Mouse (Mus musculus) limb, embryonic 11.5 days (tissue): ENCODE results near the gene Ndufa10. TPM values are rescaled to one million over a fixed set of nuclear protein-coding genes. Genes with fewer than 3 reads are reported as not detected.
A peak's percentile ranks its signal among the peaks of the same experiment; 100 is the strongest.
"Not testable (repeated sequence)": the region's sequence is repeated elsewhere in the genome, so short reads cannot be mapped to it uniquely, and the experiment has no call there.

Source experiments
- ATAC-seq: fragments of 200-750 bp; cut with Nextera tagmentation; 2 replicates; pipeline ENCODE4 v1.8.0; 2017; ENCODE audit warnings: low read depth; ENCODE audit not compliant: insufficient number of reproducible peaks, low FRiP score, low TSS enrichment
- DNase-seq: peaks from one replicate; pipeline ENCODE4 v3.0.0-alpha.2; 2015; ENCODE audit warnings: low spot score
- H3K27ac ChIP-seq: fragments of 300-500 bp; sonication (generic); replicated peaks from 2 replicates; pipeline ENCODE4 v1.5.1; 2014; ENCODE audit warnings: low read depth, mild to moderate bottlenecking, low read length
- H3K27me3 ChIP-seq: fragments of 300-500 bp; sonication (generic); 2 replicates; pipeline ENCODE4 v1.6.1; 2014; ENCODE audit warnings: mild to moderate bottlenecking, low read length, mixed read lengths; ENCODE audit not compliant: control insufficient read depth, insufficient read depth
- H3K36me3 ChIP-seq: fragments of 300-500 bp; sonication (generic); 2 replicates; pipeline ENCODE4 v1.6.1; 2014; ENCODE audit warnings: mild to moderate bottlenecking, low read length, moderate library complexity, mixed read lengths; ENCODE audit not compliant: control insufficient read depth, insufficient read depth
- H3K4me1 ChIP-seq: fragments of 300-500 bp; sonication (generic); 2 replicates; pipeline ENCODE4 v1.6.1; 2014; ENCODE audit warnings: low read length, mixed read lengths; ENCODE audit not compliant: control insufficient read depth, insufficient read depth
- H3K4me2 ChIP-seq: fragments of 300-500 bp; sonication (generic); 2 replicates; pipeline ENCODE4 v1.6.1; 2014; ENCODE audit warnings: low read depth, mild to moderate bottlenecking, moderate library complexity; ENCODE audit not compliant: severe bottlenecking
- H3K4me3 ChIP-seq: fragments of 300-500 bp; sonication (generic); 2 replicates; pipeline ENCODE4 v1.5.1; 2014; ENCODE audit warnings: low read depth, low read length
- H3K9ac ChIP-seq: fragments of 300-500 bp; sonication (generic); 2 replicates; pipeline ENCODE4 v1.6.1; 2014; ENCODE audit warnings: mild to moderate bottlenecking, low read length
- H3K9me3 ChIP-seq: fragments of 300-500 bp; sonication (generic); 2 replicates; pipeline ENCODE4 v1.6.1; 2016; ENCODE audit warnings: low read length; ENCODE audit not compliant: control insufficient read depth
- WGBS: fragments of 180-500 bp; shearing (Covaris S2); extraction: QIAGEN DNeasy Blood & Tissue Kit; methylation state at CpG from one replicate; pipeline ENCODE4 v1.1.7; 2014; 5-methylcytosine and 5-hydroxymethylcytosine counted together
- polyA plus RNA-seq: library from polyadenylated mRNA; unstranded; fragments of >200 nt; fragmentation: Nextera tagmentation; extraction: Ambion mirVana; gene quantifications from 2 replicates; pipeline ENCODE4 v1.2.1, GENCODE M21; 2014

The Ndufa10 gene
- polyA plus RNA-seq: 294 and 317 TPM in 2 replicates

- H3K27ac ChIP-seq: no peak within 1 kb of the TSS
- peak within 1 kb of the TSS; percentile 85 for H3K4me2 ChIP-seq
- peaks cover 6% of the 10 kb centered on the region for H3K4me1 ChIP-seq
- H3K27me3 ChIP-seq: no peaks in the 10 kb centered on the region
- under 1% methylated on average over 67 of the region's 67 CpGs for WGBS
- H3K4me3 ChIP-seq: peak within 1 kb of the TSS; percentile 99
- DNase-seq: peak; percentile 99
- peaks cover 2% of the 10 kb centered on the region; the same call in 1 of the 2 replicates for H3K36me3 ChIP-seq
- peak; percentile 89 for ATAC-seq
- no peaks in the 10 kb centered on the region for H3K9me3 ChIP-seq
- H3K9ac ChIP-seq: peak within 1 kb of the TSS; percentile 94
Measured at GRCm38 (mm10) chr1:92473165-92474041, at the start of gene Ndufa10. Ndufa10 (minus strand) TSS chr1:92473860.

GRCm38 (mm10) chr1:92521376-92521775, 47.7 kb upstream of the Ndufa10 start:
- Histone ChIP-seq H3K9me3 (no peaks in the 10 kb centered on the region), H3K4me2 (no peak overlapping the region), H3K36me3 (no peaks in the 10 kb centered on the region), H3K4me1 (no peaks in the 10 kb centered on the region), H3K27ac (no peak overlapping the region), H3K4me3 (no peak overlapping the region), H3K27me3 (no peaks in the 10 kb centered on the region), H3K9ac (no peak overlapping the region)
- DNase-seq (peak; percentile 77), ATAC-seq (no peak)
- 18% methylated on average over 10 of the region's 10 CpGs for WGBS

DNA sequence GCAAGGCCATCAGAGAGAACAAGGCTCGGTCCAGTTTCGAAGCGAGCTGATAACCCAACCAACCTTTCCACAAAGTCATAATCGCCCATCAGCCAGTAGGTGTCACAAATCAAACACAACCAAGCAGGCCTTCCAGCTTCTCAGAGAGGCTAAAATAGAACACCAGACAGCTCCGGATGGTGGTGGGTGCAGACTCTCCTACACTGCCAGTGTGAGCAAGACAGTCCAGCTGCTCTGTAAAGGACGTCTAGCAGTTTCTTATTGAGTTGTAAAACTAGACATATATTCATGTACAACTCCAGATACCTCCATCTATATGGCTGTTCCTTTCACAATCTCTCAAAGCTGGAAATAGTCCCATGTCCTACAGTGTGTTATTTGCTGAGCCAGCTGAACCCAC, 45.4 kb upstream of the Ndufa10 start:
- H3K9me3 ChIP-seq: no peaks in the 10 kb centered on the region
- no peaks in the 10 kb centered on the region for H3K4me1 ChIP-seq
- H3K27ac ChIP-seq: no peak overlapping the region
- WGBS: 82% methylated on average over 6 of the region's 6 CpGs
- no peaks in the 10 kb centered on the region for H3K27me3 ChIP-seq
- no peak overlapping the region for H3K4me3 ChIP-seq
- ATAC-seq (no peak), DNase-seq (no peak)
- no peak overlapping the region for H3K9ac ChIP-seq
- H3K4me2 ChIP-seq: no peak overlapping the region
- H3K36me3 ChIP-seq: no peaks in the 10 kb centered on the region

DNA sequence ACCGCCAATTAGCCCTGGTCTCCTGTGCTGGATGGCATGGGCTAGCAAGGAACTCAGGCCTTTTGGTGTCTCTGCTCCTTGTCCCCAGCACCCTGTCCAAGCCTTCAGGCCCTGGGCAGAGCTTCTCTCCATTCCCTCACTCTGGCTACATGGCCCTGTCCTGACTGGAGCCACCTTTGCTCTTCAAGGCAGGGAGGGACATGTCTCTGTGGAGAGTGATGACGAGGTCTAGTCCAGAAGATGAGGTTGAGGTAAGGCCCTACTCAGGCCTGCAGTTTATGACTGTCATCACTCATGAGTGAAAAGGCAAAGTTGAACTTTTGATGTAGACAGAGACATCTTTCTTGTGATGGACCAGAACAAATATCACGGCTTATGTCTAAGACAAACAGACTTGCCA, 44.9 kb upstream of the Ndufa10 start, which contains the start of gene Olfr1414:
TSS of gene Olfr1414 (minus strand) at position 101 of the 400 bp plus-strand sequence.
- Histone ChIP-seq H3K36me3 (no peaks in the 10 kb centered on the region), H3K27me3 (no peaks in the 10 kb centered on the region), H3K9me3 (no peaks in the 10 kb centered on the region), H3K9ac (no peak within 1 kb of the TSS), H3K4me2 (no peak within 1 kb of the TSS), H3K4me1 (no peaks in the 10 kb centered on the region), H3K4me3 (no peak within 1 kb of the TSS), H3K27ac (no peak within 1 kb of the TSS)
- ATAC-seq: no peak
- WGBS: 82% methylated on average over 3 of the region's 3 CpGs
- no peak for DNase-seq

- DNase-seq: no peak
- H3K36me3 ChIP-seq: no peaks in the 10 kb centered on the region
- H3K4me3 ChIP-seq: no peak overlapping the region
- H3K27me3 ChIP-seq: no peaks in the 10 kb centered on the region
- H3K9ac ChIP-seq: no peak overlapping the region
- ATAC-seq: no peak
- no peaks in the 10 kb centered on the region for H3K4me1 ChIP-seq
- no peak overlapping the region for H3K4me2 ChIP-seq
- 75% methylated on average over 11 of the region's 11 CpGs for WGBS
- no peak overlapping the region for H3K27ac ChIP-seq
- no peaks in the 10 kb centered on the region for H3K9me3 ChIP-seq
Measured at GRCm38 (mm10) chr1:92515390-92515789, 41.7 kb upstream of the Ndufa10 start.

DNA sequence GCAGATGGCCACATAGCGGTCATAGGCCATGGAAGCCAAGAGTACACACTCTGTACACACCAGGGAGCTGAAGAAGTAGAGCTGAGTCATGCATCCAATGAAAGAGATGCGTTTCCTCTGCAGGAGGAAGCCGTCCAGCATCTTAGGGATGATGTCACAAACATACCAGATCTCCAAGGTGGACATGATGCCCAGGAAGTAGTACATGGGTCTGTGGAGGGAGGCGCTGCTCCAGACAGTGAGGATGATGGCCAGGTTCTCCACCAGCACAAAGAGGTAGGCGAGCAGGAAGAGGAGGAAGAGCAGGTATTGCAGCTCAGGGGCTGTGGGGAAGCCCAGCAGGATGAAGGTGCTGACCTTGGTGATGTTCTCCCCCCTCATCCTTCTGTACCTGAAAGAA, 38.0 kb upstream of the Ndufa10 start:
- ATAC-seq, H3K9ac ChIP-seq, H3K36me3 ChIP-seq, DNase-seq, H3K4me3 ChIP-seq, H3K27me3 ChIP-seq, H3K27ac ChIP-seq, H3K4me2 ChIP-seq, H3K9me3 ChIP-seq, H3K4me1 ChIP-seq: not testable (repeated sequence)
- WGBS: 91% methylated on average over 4 of the region's 5 CpGs

GRCm38 (mm10) chr1:92496001-92496400, 22.3 kb upstream of the Ndufa10 start, which contains the start of gene Olfr1415:
Olfr1415 (minus strand) TSS chr1:92496101.
- H3K4me2 ChIP-seq: no peak within 1 kb of the TSS

DNA sequence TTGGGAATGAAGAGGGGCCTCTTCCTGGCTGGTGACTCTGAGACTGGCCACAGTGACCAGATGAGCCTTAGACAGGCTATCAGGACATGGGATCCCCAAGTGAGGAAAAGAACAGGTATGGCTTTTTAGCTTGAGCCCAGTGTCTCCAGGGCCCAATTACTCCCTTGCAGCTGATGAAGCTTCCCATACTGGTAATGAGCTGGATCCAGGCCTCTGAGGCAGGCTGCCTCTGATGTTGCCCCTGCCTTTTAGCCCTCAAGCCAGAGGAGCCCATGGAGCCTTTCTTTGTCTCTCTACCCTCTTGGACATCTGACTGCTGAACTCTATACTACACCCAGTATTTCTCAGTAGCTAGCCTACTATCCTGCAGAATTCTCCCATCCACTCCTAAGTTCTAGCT, 11.4 kb upstream of the Ndufa10 start, which contains the start of gene Olfr1416:
TSS of gene Olfr1416 (minus strand) at position 101 of the 400 bp plus-strand sequence.
- Histone ChIP-seq H3K4me2 (no peak within 1 kb of the TSS), H3K36me3 (no peaks in the 10 kb centered on the region), H3K27ac (no peak within 1 kb of the TSS), H3K9ac (no peak within 1 kb of the TSS), H3K4me1 (no peaks in the 10 kb centered on the region), H3K9me3 (no peaks in the 10 kb centered on the region), H3K4me3 (no peak within 1 kb of the TSS), H3K27me3 (no peaks in the 10 kb centered on the region)
- DNase-seq (no peak), ATAC-seq (no peak)

More at GRCm38 (mm10) chr1:92496001-92496400, 22.3 kb upstream of the Ndufa10 start, which contains the start of gene Olfr1415:
- Histone ChIP-seq H3K9ac (no peak within 1 kb of the TSS), H3K9me3 (no peaks in the 10 kb centered on the region), H3K27me3 (no peaks in the 10 kb centered on the region), H3K36me3 (no peaks in the 10 kb centered on the region), H3K27ac (no peak within 1 kb of the TSS), H3K4me1 (no peaks in the 10 kb centered on the region), H3K4me3 (no peak within 1 kb of the TSS)
- no peak for DNase-seq
- ATAC-seq: no peak
- WGBS: 77% methylated on average over 2 of the region's 2 CpGs
